Mouse (Mus musculus): Measurements from ENCODE around the gene Bcas3.

The Bcas3 gene

DNA sequence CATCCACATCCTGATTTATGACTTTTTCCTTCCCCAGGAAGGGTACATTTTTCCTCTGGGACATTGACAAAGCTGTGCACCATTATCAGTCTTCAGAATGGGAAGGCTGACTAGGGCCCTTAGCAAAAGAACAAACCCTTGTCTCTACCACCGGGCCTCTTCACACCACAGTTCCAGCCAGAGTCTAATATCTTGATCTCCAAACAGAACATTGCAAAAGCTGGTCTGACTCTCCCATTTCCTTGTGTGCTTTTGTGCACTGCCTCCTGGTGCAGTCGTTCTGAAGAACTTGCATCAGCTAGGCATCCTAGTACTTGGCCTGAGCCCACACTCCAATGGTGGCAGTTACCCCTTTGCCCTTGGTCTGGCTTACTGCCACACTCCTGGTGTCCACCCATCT lies 425.0 kb downstream of the Bcas3 start:
- no peak for DNase-seq (ENCODE audit: extremely low read depth, low read depth)

DNA sequence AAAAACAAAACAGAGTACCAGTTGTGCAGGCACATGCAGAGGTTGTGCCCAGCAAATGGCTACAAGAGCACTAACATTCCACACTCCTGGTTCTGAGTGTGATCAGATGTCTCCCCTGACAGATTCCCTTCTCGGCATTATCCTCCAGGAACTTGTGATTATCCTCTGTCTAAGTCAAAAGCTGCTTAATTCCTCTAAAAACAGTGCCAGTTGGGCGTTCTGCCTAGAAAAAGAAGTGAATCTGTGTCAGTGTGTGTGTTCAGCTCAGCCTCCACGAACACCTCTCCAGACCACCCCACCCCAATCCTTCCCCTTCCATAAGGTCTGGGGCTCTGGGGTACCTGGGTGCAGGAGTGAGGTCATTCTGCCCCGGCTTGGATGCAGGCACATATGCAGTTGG lies 427.3 kb downstream of the Bcas3 start:
- DNase-seq (ENCODE audit: extremely low read depth, low read depth) = no peak

DNA sequence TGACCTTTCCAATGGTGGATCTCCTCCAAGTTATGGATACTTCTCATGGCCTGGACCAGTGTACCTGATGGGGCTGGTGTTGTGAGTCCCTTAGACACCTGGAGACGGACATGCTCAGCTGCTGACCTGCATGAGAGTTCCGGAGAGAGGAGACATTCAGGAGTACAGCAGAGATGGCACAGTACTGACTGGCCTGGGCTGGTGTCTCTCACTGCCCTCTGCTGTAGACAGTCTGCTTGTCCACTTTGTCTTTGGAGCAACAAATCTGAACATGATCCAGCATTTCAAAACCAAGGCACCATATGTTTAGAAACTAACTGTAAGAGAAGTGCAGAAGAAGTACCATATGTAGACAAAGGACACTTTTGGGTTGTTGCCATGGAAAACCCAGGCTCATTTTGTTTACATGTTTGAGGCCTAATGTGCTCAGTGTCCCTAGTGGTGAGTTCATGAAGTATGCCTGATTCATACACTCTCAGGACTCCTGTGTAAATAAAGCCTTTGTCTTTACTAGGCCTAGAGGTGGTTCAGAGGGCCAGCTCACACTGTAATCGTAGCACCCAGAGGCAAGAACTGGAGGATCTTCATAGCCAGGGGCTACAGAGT lies 433.2 kb downstream of the Bcas3 start:
- no peak for DNase-seq (ENCODE audit: extremely low read depth, low read depth)

DNA sequence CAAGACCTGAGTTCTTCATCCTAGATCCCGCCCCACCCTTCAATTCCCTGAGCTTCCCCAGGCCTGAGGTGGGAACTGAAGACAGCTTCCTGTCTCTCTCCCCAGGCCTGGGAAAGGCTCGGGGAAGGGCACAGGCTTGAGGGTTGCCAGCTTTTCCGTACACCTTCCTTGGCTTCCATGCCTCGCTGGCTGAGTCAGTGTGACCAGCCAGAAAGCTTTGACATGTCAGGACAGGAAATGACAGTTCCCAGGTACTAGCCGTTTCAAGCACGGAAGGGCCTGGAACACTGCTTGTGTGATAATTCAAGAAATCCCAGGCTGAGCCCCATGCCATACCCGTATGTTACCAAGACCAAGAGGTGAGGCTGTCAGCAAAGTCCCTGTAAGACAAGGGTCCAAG lies 436.8 kb downstream of the Bcas3 start:
- no peak for DNase-seq (ENCODE audit: extremely low read depth, low read depth)

DNA sequence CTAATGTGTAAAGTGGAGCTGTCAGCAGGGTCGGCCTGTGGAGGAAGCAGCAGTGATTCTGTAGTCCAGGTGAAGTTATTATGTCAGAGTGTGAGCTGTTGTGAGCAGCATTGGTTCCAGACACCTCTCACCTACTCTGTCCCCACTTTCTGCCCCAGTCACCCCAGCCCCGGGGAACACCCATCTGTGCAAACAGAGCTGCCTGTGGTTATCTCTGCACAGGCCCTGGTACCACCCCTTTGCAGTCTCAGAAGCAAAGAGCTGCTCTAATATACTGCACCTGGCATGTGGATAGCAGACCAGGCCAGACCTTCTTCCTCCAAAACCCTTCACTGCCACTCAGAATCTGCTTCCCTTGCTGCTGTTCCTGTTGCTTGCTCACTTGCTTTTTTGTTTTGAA lies 437.3 kb downstream of the Bcas3 start:
- no peak for DNase-seq (ENCODE audit: extremely low read depth, low read depth)

DNA sequence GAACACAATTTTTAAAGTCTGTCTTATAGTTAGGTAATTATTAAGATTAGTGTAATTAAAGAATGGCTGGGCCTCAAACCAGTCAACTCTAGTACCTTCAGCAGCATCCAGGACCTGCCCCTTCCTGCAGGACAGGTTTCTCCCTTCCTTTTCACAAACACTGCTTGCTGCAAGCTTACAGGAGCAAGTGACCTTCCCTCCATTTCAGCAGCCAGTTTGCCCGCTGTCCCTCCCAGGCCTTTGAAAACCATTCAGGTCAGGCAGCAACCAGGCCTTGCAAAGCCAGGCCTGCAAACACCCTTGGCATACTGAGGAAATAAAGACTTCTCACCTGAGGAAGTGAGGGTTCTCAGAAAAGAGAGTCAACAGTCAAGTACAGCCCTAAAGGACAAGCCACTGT lies 438.2 kb downstream of the Bcas3 start:
- DNase-seq (ENCODE audit: extremely low read depth, low read depth) = no peak

DNA sequence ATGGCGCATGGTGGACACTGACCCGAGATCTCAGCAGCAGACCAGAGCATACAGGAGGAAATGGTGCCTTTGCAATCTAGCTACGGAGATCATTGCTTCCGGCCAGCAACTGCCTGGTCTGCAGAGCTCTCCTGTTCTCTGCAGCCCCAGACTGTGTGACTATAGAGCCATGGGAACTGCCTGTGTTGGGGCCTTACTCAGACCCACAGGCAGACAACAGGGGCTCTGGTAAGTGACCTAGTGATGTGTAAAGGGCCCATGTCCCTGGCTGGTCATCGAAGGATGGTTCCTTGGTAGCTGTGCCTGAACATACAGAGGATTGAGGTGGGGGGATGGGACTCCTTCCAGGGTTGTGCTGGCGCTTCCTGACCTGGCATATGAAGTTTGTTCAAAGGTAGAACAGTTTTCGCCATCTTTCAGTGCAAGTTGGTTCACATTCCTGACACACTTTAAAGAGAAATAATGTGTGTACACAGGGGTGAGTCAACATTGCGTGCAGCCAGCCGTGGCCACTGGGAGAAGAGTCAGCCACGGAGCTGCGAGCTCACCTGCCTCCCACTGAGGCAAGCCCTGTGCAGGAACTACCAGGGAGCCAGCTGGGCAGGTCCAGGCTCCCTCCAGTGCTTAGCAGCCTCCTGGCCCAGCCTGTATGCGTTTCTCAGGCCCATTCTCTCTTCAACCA lies 439.7 kb downstream of the Bcas3 start:
- no peak for DNase-seq (ENCODE audit: extremely low read depth, low read depth)

DNA sequence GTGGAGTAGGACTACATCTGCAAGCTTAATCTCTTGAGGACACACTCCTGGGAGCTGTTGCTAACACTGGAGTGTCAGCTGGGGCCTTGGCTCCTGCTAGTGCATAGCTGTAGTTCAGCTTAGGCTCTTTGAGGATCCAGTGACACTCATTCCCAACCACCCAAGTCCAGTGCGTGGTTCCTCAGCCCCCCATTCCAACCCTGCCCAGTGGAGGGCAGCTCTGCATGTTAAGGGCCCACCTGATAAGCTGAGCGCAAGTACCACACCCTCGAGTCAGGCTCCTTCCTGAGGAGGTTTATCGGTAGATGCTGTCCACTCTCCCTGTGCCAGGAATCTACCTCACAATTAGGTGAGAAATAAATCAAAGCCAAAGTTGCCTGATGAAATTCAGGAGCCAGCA lies 446.5 kb downstream of the Bcas3 start:
- no peak for DNase-seq (ENCODE audit: extremely low read depth, low read depth)

DNA sequence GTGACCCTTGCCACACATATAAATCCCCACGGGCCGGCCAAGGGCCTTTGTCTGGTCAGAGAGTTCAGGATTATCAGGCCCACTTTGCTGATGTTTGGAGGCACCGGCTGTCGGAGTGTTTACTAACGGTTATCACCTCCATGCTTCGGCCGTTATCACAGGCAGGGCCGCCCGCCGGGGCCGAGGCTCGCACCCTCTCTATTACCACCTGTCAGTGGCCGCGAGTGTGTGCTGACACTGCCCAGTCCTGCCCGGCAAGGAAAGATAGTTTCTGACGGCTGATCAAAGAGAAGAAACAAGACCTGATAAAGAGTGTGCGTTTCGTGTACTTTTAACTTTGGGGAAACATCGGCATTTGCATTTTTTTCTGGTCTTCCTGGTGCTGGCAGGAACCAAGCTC lies 446.9 kb downstream of the Bcas3 start:
- DNase-seq (ENCODE audit: extremely low read depth, low read depth) = no peak

DNA sequence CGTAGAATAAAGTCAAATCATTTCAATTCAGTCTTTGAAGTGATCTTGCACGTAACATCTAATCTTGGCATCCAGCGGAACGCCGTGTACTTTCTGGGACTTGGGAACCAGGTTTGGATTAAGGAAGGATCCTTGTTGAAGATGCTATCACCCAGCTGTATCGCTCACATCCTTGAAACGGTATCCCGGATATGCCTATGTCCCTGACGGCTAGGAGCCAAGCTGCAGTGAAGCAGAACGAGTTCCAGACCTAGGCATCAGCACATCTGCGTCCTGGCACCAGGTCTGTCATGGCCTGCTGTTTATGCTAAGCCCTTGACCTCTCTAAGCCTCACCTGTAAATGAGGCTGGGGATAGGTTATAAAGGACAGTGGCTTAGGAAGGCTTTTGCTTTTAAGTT lies 447.4 kb downstream of the Bcas3 start:
- no peak for DNase-seq (ENCODE audit: extremely low read depth, low read depth)

DNA sequence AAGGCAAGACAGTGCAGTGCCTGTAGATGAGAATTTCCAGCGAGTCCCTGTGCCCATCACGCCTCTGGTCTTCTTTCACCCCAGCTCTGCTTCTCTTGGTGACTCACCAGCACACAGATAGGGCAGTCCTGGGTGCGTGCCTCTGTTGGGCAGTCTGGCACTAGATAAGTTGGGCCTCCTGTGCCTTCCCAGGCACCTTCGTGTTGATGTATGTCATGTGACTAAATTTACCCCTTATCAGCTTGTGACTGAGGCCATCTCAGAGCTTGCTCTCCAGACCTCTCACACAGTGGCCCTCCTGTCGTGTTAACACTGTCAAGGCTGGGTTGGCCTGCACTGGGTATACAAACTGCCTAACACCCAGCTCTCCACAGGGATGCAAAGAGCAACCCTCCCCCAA lies 451.1 kb downstream of the Bcas3 start:
- peak; percentile 9 for DNase-seq (ENCODE audit: extremely low read depth, low read depth)

DNA sequence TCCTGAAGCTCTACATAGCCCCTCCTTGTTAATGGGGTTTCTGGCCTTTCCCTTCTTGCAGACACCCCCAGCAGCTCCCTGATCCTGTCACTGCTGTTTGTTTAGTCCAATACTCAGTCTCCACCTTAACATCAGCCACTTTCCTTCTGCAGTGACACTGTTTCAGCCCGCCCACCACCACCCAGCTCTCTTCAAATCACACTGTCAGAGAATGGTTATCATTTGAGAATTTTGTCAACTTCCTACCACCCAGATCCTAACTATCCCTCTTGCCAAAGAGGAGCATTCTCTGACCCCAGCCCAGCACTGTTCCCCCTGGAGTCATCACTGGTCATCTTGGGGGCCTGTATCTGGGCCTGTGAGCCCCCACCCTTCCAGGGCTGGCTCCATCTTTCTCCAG lies 452.8 kb downstream of the Bcas3 start:
- no peak for DNase-seq (ENCODE audit: extremely low read depth, low read depth)

DNA sequence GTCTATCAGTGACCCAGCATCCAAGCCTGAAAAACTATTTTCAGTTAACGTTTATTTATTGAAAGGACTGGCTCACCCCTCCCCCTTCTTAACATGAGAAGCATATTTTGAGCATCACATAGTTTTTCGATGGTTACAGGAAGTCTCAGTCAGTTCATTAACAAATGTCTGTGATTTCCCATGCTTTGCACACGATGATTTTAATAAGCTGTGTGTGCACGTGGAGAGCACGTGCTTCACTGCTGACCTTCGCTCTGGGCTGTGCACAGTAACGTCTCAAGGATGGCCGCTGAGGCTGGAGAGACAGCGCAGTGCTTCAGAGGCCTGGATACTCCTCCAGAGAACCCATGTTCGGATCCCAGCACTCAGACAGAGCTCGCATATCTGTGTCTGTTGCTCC lies 454.4 kb downstream of the Bcas3 start:
- no peak for DNase-seq (ENCODE audit: extremely low read depth, low read depth)

DNA sequence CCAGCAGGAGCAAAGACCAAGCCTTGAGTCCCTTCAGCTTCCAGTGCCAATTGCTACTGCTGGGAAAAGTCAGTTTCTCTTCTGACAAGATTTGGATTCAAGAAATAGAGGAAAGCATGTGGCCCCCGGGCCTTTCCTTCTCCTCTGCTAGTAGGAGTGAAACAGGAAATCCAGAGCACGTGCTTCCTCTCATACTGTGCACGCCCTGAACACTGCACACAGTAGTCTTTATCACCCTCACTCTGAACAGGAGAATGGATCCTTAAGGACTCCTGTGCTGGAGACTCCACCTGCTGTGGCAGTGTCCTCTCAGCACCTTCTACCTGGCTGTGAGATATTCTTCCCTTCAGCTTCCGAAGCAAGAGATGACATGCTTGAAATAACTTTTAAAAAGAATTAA lies 458.3 kb downstream of the Bcas3 start:
- no peak for DNase-seq (ENCODE audit: extremely low read depth, low read depth)

DNA sequence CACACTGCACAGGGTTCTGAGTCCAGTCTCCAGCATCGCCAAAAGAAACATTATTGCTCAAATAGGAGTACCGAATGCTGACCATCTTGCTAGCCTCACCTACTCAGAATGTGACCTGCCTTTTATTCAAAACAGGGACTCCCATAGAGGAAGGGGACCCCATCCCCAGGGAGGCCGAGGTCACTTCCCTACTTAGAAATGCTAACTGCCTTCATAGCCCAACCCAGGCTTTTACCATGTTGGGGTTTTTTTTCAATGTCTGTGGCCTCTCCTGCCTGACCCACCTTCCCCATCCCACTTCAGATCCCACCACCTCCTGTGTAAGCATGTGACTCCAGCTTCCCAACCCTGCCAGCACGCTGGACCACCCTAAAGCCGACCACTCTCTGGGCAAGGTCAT lies 458.7 kb downstream of the Bcas3 start:
- no peak for DNase-seq (ENCODE audit: extremely low read depth, low read depth)

DNA sequence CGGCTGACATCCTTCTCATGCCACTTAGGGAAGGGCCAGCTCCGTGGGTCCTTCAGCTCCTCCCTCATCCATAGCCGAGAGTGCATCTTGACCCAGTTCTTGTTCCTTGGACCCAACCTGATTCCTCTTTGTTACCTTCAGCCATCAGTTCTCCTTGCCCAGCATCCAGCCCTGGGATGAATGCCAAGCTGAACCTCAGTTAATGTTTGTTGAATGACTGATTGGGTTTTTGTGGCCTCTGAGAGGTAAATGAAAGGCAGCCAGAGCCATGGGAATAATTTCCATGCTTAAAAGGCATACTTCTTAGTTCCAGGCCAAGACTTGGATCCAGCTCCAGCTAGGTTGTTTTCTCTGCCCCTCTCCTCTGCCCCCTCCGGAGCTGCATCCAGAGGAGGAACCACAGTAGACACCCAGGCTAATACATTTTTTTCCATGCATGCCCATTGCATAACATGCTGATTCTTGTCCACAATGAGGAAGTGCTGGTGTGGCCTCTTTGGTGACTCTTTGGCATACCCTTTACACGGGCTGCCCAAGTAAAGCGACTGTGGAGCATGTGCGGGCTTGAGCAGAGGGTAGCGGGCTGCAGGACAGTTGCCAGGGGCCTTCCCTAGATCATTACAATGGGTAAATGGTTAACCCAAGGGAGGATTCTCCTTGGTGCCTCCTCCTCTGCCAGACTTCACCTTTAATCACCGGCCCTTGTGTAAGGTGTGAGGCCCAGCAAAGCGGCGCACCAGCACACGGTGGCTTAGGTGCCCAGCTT lies 459.4 kb downstream of the Bcas3 start:
- DNase-seq (ENCODE audit: extremely low read depth, low read depth) = no peak

DNA sequence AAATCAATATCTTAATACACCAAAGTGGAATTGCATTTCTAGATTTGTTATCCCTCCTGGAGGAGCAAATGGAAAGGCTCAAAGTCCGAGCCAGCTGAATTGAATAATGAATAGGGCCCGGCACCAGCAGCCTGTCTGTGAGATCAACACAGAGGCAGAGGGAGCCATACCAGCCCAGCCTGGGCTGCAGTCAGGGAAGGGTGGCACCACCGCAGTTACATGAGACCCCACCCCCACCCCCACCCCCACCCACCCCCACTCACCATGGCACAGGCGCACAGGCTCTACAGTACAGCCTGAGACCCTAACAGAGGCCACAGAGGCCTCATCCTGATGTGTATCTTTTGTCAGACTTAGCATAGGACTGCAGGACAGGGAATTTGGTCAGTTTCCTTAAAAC lies 461.7 kb downstream of the Bcas3 start:
- no peak for DNase-seq (ENCODE audit: extremely low read depth, low read depth)

DNA sequence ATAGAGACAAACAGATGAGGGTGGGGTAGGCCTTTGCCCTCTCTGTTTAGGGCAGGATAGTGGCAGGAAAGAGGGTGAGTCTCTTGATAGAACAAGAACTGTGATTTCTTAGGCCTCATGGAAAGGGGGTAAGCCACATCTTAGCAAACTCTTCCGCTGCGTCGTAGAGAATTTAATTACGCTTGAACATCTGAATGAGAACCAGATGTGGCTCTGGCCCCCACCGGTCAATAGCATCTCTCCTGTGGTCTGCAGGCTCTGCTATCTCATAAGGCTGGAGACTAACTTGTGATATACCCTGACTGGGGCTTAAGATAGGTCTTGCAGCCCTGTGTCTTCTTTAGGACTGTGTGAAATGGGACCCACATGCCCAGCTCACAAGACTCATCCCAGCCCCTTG lies 463.5 kb downstream of the Bcas3 start:
- DNase-seq (ENCODE audit: extremely low read depth, low read depth) = no peak

DNA sequence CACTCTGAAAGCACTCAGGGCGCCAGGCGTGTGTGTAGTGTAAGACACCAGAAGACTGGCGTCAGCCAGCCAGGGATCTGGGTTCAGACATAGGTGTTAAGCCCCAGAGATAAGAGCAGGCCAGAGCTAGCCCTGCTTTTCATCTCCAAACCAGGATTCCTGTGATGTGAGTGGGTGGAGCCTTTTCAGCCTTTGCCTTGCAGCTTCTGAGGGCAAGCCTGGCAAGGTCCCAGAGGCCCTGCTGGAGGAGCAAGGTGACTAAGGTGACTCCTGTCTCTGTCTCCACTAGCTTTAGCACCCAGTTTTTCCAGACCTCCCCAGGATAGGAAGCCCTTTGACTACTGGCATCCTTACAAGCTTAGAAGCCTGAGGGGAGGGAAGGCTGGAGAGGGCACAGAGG lies 465.4 kb downstream of the Bcas3 start:
- DNase-seq (ENCODE audit: extremely low read depth, low read depth) = no peak

DNA sequence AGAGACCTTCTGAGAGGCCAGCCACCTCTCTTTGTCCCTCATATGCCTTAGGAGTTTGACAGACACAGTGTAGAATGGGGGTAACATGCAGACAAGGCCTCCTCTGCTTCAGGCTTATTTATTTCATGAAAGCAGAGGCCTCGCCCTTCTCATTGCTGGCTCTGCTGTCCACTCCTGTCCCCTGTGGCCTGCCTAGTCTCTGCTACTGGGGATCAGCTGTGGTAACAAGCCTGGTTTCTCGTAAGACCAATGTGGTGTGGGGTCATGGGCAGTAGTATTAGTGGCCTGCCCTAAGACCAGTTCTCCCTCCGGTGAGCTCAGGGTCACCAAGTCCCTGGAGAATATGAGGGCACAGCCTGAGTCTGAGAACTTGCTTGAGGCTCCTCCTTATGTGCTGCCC lies 468.0 kb downstream of the Bcas3 start:
- no peak for DNase-seq (ENCODE audit: extremely low read depth, low read depth)

DNA sequence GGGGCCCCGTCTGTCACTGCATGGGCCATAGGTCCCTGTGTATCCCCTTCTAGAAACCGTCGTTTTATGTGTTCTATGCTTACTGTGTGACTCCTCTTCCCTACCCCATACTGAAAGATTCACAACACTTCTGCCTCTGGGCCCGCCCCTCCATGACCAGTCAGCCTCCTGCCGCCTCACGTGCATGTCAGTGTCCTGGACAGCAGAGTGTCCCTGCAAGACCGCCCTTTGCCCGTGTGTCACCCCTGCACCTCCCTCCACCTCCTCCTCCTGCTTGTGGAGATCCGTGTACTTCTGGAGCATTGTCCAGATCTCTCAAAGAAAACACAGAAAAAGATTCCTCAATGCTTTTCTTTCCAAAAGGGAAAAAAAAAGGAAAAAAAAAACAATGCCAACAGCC lies 468.7 kb downstream of the Bcas3 start:
- no peak for DNase-seq (ENCODE audit: extremely low read depth, low read depth)

DNA sequence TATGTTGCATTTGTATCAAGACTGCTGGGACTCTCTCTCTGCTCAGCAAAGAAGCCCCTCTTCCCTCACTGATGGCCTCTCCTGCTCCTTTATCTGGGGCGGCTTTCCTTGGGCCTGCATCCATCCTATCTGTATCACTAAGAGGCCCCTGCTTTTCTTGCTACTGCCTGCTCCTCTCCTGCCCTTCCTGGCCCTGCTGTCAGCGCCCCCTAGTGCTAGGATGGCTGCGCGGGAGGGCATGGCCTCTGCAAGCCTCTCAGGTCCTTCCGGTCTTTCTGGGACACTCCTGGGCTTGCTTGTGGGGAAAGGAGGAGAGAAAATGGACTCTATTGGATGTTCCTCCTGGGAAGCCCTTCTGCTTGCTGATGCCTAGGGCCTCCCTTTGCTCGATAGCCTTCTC lies 470.2 kb downstream of the Bcas3 start:
- peak; percentile 33 for DNase-seq (ENCODE audit: extremely low read depth, low read depth)

DNA sequence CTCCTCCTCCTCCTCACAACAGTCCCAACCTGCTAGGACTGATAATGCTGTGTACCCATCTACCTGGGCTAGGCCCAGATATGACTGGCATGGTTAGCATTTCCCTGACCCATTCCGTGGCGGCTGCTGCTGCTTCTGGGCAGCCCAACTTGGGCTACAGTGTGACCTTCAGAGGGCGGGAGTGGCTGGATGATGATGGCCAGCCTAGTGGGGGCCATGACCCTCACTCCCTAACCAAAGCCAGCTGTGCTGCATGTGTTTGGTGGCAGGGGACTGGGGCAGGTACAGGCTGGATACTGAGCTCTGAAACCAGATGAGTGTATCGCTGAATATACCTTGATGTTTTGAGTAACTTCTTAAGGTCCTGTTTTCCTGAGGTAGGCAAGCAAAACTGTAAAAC lies 470.8 kb downstream of the Bcas3 start:
- DNase-seq (ENCODE audit: extremely low read depth, low read depth) = no peak

All from MEL-GATA-1-ER (cell line).